Mouse (Mus musculus) kidney, adult 2 months (tissue): ENCODE data around the gene Adamts2.

Experiments used
- CTCF ChIP-seq: fragments of 200-500 bp; conservative IDR thresholded peaks from 2 replicates; pipeline ENCODE4 v1.5.1; 2011; ENCODE audit warnings: low read depth, mild to moderate bottlenecking, control low read depth, low read length, moderate library complexity, mixed read lengths; ENCODE audit not compliant: insufficient read depth, insufficient read length
- POLR2A ChIP-seq: fragments of 200-500 bp; IDR thresholded peaks from one replicate; pipeline ENCODE4 v1.6.1; 2011; ENCODE audit warnings: low read depth, low read length, control low read depth

- TF ChIP-seq POLR2A, result no peak
- TF ChIP-seq CTCF, result no peak
Measured at GRCm38 (mm10) chr11:50848520-50849137, 246.7 kb downstream of the Adamts2 start.
